Mouse (Mus musculus): ENCODE measurements around the gene Zbtb7b. TPM values are rescaled to one million over a fixed set of nuclear protein-coding genes. Genes with fewer than 3 reads are reported as not detected.

Zbtb7b gene
- polyA plus RNA-seq, 1 experiment, result 64.9 TPM

- no peaks in the 10 kb centered on the region for H3K4me1 ChIP-seq (replicated peaks; ENCODE audit: control insufficient read depth, insufficient read depth, low read length)
Observed at GRCm38 (mm10) chr3:89361675-89362074, 32.9 kb downstream of the Zbtb7b start, which contains the start of gene Dcst2. Dcst2 (plus strand) TSS chr3:89361975.

GRCm38 (mm10) chr3:89360237-89360636 is 34.3 kb downstream of the Zbtb7b start:
- H3K27ac ChIP-seq (ENCODE audit: control insufficient read depth, insufficient read depth, low read length), result no peak overlapping the region
- no peaks in the 10 kb centered on the region for H3K36me3 ChIP-seq (ENCODE audit: control insufficient read depth, insufficient read depth, low read length)
- no peaks in the 10 kb centered on the region for H3K4me1 ChIP-seq (replicated peaks; ENCODE audit: control insufficient read depth, insufficient read depth, low read length)
- 20% methylated on average over 3 of the region's 3 CpGs for WGBS
- DNase-seq, result no peak
- no peak overlapping the region for H3K4me3 ChIP-seq (ENCODE audit: control insufficient read depth, insufficient read depth, low read length)
- no peak for TF ChIP-seq CTCF (IDR thresholded peaks at IDR 0.05; ENCODE audit: borderline replicate concordance, control insufficient read depth, extremely low read depth, insufficient read depth, low read length, poor library complexity)
- no peak for TF ChIP-seq POLR2A (IDR thresholded peaks at IDR 0.05; ENCODE audit: control insufficient read depth, extremely low read depth, insufficient read depth, low read length, poor library complexity)
- H3K27me3 ChIP-seq (ENCODE audit: control insufficient read depth, insufficient read depth, low read length), result no peaks in the 10 kb centered on the region

More at GRCm38 (mm10) chr3:89361675-89362074, 32.9 kb downstream of the Zbtb7b start, which contains the start of gene Dcst2:
- TF ChIP-seq POLR2A (IDR thresholded peaks at IDR 0.05; ENCODE audit: control insufficient read depth, extremely low read depth, insufficient read depth, low read length, poor library complexity) (no peak), CTCF (IDR thresholded peaks at IDR 0.05; ENCODE audit: borderline replicate concordance, control insufficient read depth, extremely low read depth, insufficient read depth, low read length, poor library complexity) (no peak)
- no peak within 1 kb of the TSS for H3K4me3 ChIP-seq (ENCODE audit: control insufficient read depth, insufficient read depth, low read length)
- H3K36me3 ChIP-seq (ENCODE audit: control insufficient read depth, insufficient read depth, low read length), result no peaks in the 10 kb centered on the region
- 95% methylated on average over 7 of the region's 7 CpGs for WGBS
- no peak for DNase-seq
- H3K27ac ChIP-seq (ENCODE audit: control insufficient read depth, insufficient read depth, low read length), result no peak within 1 kb of the TSS
- no peaks in the 10 kb centered on the region for H3K27me3 ChIP-seq (ENCODE audit: control insufficient read depth, insufficient read depth, low read length)

GRCm38 (mm10) chr3:89359630-89360029 is 34.9 kb downstream of the Zbtb7b start:
- 85% methylated on average over 6 of the region's 6 CpGs for WGBS
- Histone ChIP-seq H3K27me3 (ENCODE audit: control insufficient read depth, insufficient read depth, low read length) (no peaks in the 10 kb centered on the region), H3K27ac (ENCODE audit: control insufficient read depth, insufficient read depth, low read length) (no peak overlapping the region)

GRCm38 (mm10) chr3:89356029-89356428 is 38.5 kb downstream of the Zbtb7b start:
- DNase-seq, result no peak
- no peaks in the 10 kb centered on the region for H3K36me3 ChIP-seq (ENCODE audit: control insufficient read depth, insufficient read depth, low read length)
- no peaks in the 10 kb centered on the region; the same call in 1 of the 2 replicates for H3K27me3 ChIP-seq (ENCODE audit: control insufficient read depth, insufficient read depth, low read length)
- no peaks in the 10 kb centered on the region for H3K4me1 ChIP-seq (replicated peaks; ENCODE audit: control insufficient read depth, insufficient read depth, low read length)
- no peak for TF ChIP-seq CTCF (IDR thresholded peaks at IDR 0.05; ENCODE audit: borderline replicate concordance, control insufficient read depth, extremely low read depth, insufficient read depth, low read length, poor library complexity)
- TF ChIP-seq POLR2A (IDR thresholded peaks at IDR 0.05; ENCODE audit: control insufficient read depth, extremely low read depth, insufficient read depth, low read length, poor library complexity), result no peak
- no peak overlapping the region for H3K27ac ChIP-seq (ENCODE audit: control insufficient read depth, insufficient read depth, low read length)
- no peak overlapping the region for H3K4me3 ChIP-seq (ENCODE audit: control insufficient read depth, insufficient read depth, low read length)
- WGBS, result 74% methylated on average over 9 of the region's 9 CpGs

More at GRCm38 (mm10) chr3:89359630-89360029, 34.9 kb downstream of the Zbtb7b start:
- Histone ChIP-seq H3K36me3 (ENCODE audit: control insufficient read depth, insufficient read depth, low read length) (no peaks in the 10 kb centered on the region), H3K4me3 (ENCODE audit: control insufficient read depth, insufficient read depth, low read length) (no peak overlapping the region), H3K4me1 (replicated peaks; ENCODE audit: control insufficient read depth, insufficient read depth, low read length) (no peaks in the 10 kb centered on the region)
- no peak for DNase-seq
- TF ChIP-seq CTCF (IDR thresholded peaks at IDR 0.05; ENCODE audit: borderline replicate concordance, control insufficient read depth, extremely low read depth, insufficient read depth, low read length, poor library complexity) (no peak), POLR2A (IDR thresholded peaks at IDR 0.05; ENCODE audit: control insufficient read depth, extremely low read depth, insufficient read depth, low read length, poor library complexity) (no peak)

GRCm38 (mm10) chr3:89355512-89355902 is 39.1 kb downstream of the Zbtb7b start:
- TF ChIP-seq CTCF (IDR thresholded peaks at IDR 0.05; ENCODE audit: borderline replicate concordance, control insufficient read depth, extremely low read depth, insufficient read depth, low read length, poor library complexity), result no peak
- TF ChIP-seq POLR2A (IDR thresholded peaks at IDR 0.05; ENCODE audit: control insufficient read depth, extremely low read depth, insufficient read depth, low read length, poor library complexity), result no peak
- WGBS, result 85% methylated on average over 6 of the region's 6 CpGs
- Histone ChIP-seq H3K27ac (ENCODE audit: control insufficient read depth, insufficient read depth, low read length) (no peak overlapping the region), H3K4me3 (ENCODE audit: control insufficient read depth, insufficient read depth, low read length) (no peak overlapping the region), H3K36me3 (ENCODE audit: control insufficient read depth, insufficient read depth, low read length) (no peaks in the 10 kb centered on the region), H3K27me3 (ENCODE audit: control insufficient read depth, insufficient read depth, low read length) (no peaks in the 10 kb centered on the region; the same call in 1 of the 2 replicates), H3K4me1 (replicated peaks; ENCODE audit: control insufficient read depth, insufficient read depth, low read length) (peaks cover 3% of the 10 kb centered on the region)
- DNase-seq, result no peak

GRCm38 (mm10) chr3:89354816-89355511 is 39.6 kb downstream of the Zbtb7b start:
- Histone ChIP-seq H3K27ac (ENCODE audit: control insufficient read depth, insufficient read depth, low read length) (no peak overlapping the region), H3K4me1 (replicated peaks; ENCODE audit: control insufficient read depth, insufficient read depth, low read length) (peaks cover 7% of the 10 kb centered on the region), H3K36me3 (ENCODE audit: control insufficient read depth, insufficient read depth, low read length) (no peaks in the 10 kb centered on the region), H3K27me3 (ENCODE audit: control insufficient read depth, insufficient read depth, low read length) (no peaks in the 10 kb centered on the region; the same call in 1 of the 2 replicates), H3K4me3 (ENCODE audit: control insufficient read depth, insufficient read depth, low read length) (no peak overlapping the region)
- WGBS, result 18% methylated on average over 5 of the region's 5 CpGs
- DNase-seq, result peak; percentile 85
- no peak for TF ChIP-seq POLR2A (IDR thresholded peaks at IDR 0.05; ENCODE audit: control insufficient read depth, extremely low read depth, insufficient read depth, low read length, poor library complexity)
- peak; percentile 37; the same call in 1 of the 2 replicates for TF ChIP-seq CTCF (IDR thresholded peaks at IDR 0.05; ENCODE audit: borderline replicate concordance, control insufficient read depth, extremely low read depth, insufficient read depth, low read length, poor library complexity)

Measured in thymus, adult 2 months (tissue).